Mouse (Mus musculus): ENCODE results near the gene Naglu.

DNA sequence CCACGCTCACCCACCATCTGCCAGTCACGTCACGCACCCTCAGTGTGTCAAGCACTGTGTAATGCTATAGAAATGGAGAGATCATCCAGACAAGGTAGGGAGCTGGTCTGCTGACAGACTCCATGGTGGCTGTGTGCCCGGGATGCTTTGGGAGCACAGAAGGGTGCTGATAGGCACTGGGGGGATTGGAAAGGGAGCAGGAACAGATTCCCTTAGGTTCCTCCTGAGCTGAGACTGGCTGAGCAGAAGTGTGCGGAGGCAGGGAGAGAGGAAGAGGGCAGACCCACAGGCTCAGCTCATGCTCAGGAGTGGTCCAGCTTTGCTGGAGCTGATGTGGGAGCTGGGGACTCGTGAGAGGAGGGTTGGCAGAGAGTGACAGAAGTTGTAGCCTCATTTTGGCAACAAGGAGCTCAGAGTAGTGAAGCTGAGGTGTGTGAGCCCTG is 18.7 kb upstream of the Naglu start:
- no peak for TF ChIP-seq CTCF (conservative IDR thresholded peaks at IDR 0.05; ENCODE audit: low read length)
- no peak for TF ChIP-seq NANOG (IDR thresholded peaks at IDR 0.05; ENCODE audit: borderline replicate concordance, low read length)
- no peak for TF ChIP-seq POU5F1 (IDR thresholded peaks at IDR 0.05; ENCODE audit: borderline replicate concordance, low read length)

All from E14TG2a.4 (cell line).